Mouse (Mus musculus) C2C12 (cell line): ENCODE results near the gene Mid2.

ENCODE experiments used
- CTCF ChIP-seq: IDR thresholded peaks from one replicate; pipeline ENCODE4 v1.5.1; 2011; ENCODE audit not compliant: control insufficient read depth, insufficient read depth, insufficient read length
- MAX ChIP-seq: IDR thresholded peaks from one replicate; pipeline ENCODE4 v1.6.1; 2011; ENCODE audit warnings: mild to moderate bottlenecking, control low read depth
- MYOD1 ChIP-seq: IDR thresholded peaks from one replicate; pipeline ENCODE4 v1.6.1; 2011; ENCODE audit warnings: low read depth; ENCODE audit not compliant: control insufficient read depth, insufficient read length
- USF1 ChIP-seq: IDR thresholded peaks from one replicate; pipeline ENCODE4 v1.6.1; 2011; ENCODE audit warnings: low read depth, mild to moderate bottlenecking, control low read depth, moderate library complexity

- TF ChIP-seq CTCF (no peak), MAX (no peak), USF1 (no peak), MYOD1 (no peak)
Measured at GRCm38 (mm10) chrX:140706077-140706476, 41.7 kb downstream of the Mid2 start.
